Mouse (Mus musculus) MEL (cell line): ENCODE data around the gene Anxa2. TPM values are rescaled to one million over a fixed set of nuclear protein-coding genes. Genes with fewer than 3 reads are reported as not detected.

Experiments
- DNase-seq: peaks from one replicate; pipeline ENCODE4 v3.0.0; 2011; ENCODE audit warnings: low read depth, low spot score
- H3K27ac ChIP-seq: 2 replicates; pipeline ENCODE4 v1.5.1; 2012; ENCODE audit warnings: low read depth, mild to moderate bottlenecking, control low read depth, low read length, moderate library complexity; ENCODE audit not compliant: control insufficient read depth
- H3K27me3 ChIP-seq, 2 experiments: fragments of 150-350 bp in 1 of 2; sonication (generic) in 1 of 2; 2 replicates each; pipeline ENCODE4 v1.6.1; 2012; ENCODE audit warnings: low read length in 2 of 2, mild to moderate bottlenecking in 2 of 2, improper control_type of control experiment in 1 of 2, moderate library complexity in 1 of 2; ENCODE audit not compliant: insufficient read depth in 2 of 2, control insufficient read depth in 1 of 2
- H3K36me3 ChIP-seq, 2 experiments: 2 replicates each; pipeline ENCODE4 v1.6.1; 2012 to 2014; ENCODE audit warnings: low read length in 2 of 2, improper control_type of control experiment in 1 of 2, inconsistent platforms in 1 of 2, mild to moderate bottlenecking in 1 of 2; ENCODE audit not compliant: insufficient read depth in 2 of 2, control insufficient read depth in 1 of 2
- H3K4me1 ChIP-seq, 2 experiments: fragments of 150-350 bp in 1 of 2; sonication (generic) in 1 of 2; 2 replicates each; pipeline ENCODE4 v1.6.1; 2012; ENCODE audit warnings: low read length in 2 of 2, improper control_type of control experiment in 1 of 2, mild to moderate bottlenecking in 1 of 2; ENCODE audit not compliant: insufficient read depth in 2 of 2, control insufficient read depth in 1 of 2
- H3K4me3 ChIP-seq, 2 experiments: fragments of 150-350 bp in 1 of 2; sonication (generic) in 1 of 2; 2 replicates each; pipeline ENCODE4 v1.5.1; 2012; ENCODE audit warnings: low read depth in 2 of 2, low read length in 2 of 2, mild to moderate bottlenecking in 2 of 2, moderate library complexity in 2 of 2, control low read depth in 1 of 2, improper control_type of control experiment in 1 of 2; ENCODE audit not compliant: control insufficient read depth in 1 of 2, insufficient read depth in 1 of 2
- H3K79me2 ChIP-seq: 2 replicates; pipeline ENCODE4 v1.6.1; 2012; ENCODE audit warnings: mild to moderate bottlenecking, low read length, moderate library complexity; ENCODE audit not compliant: control insufficient read depth, poor library complexity, insufficient read depth
- H3K9ac ChIP-seq: 2 replicates; pipeline ENCODE4 v1.6.1; 2012; ENCODE audit warnings: low read depth, mild to moderate bottlenecking, control low read depth, low read length, moderate library complexity; ENCODE audit not compliant: control insufficient read depth, poor library complexity, severe bottlenecking
- H3K9me3 ChIP-seq: fragments of 150-350 bp; sonication (generic); replicated peaks from 2 replicates; pipeline ENCODE4 v1.6.1; 2012; ENCODE audit warnings: mild to moderate bottlenecking, low read length, improper control_type of control experiment, moderate library complexity; ENCODE audit not compliant: insufficient read depth
- BHLHE40 ChIP-seq: IDR thresholded peaks from 2 replicates; pipeline ENCODE4 v1.6.1; 2012; ENCODE audit warnings: low read depth, mild to moderate bottlenecking, inconsistent platforms, low read length, improper control_type of control experiment, borderline replicate concordance
- CHD1 ChIP-seq: IDR thresholded peaks from 2 replicates; pipeline ENCODE4 v1.6.1; 2012; ENCODE audit warnings: low read depth, mild to moderate bottlenecking, inconsistent platforms, low read length, improper control_type of control experiment
- E2F4 ChIP-seq: IDR thresholded peaks from 2 replicates; pipeline ENCODE4 v1.6.1; 2011; ENCODE audit warnings: low read depth, low read length, improper control_type of control experiment, borderline replicate concordance
- ETS1 ChIP-seq: IDR thresholded peaks from 2 replicates; pipeline ENCODE4 v1.6.1; 2012; ENCODE audit warnings: low read depth, mild to moderate bottlenecking, inconsistent platforms, low read length, improper control_type of control experiment, moderate library complexity
- GATA1 ChIP-seq: IDR thresholded peaks from 2 replicates; pipeline ENCODE4 v1.6.1; 2011; ENCODE audit warnings: low read depth, low read length, improper control_type of control experiment
- JUND ChIP-seq: IDR thresholded peaks from 2 replicates; pipeline ENCODE4 v1.6.1; 2011; ENCODE audit warnings: low read depth, mild to moderate bottlenecking, improper control_type of control experiment, low read length
- KAT2A ChIP-seq: conservative IDR thresholded peaks from 2 replicates; pipeline ENCODE4 v1.6.1; 2012; ENCODE audit warnings: low read depth, low read length, improper control_type of control experiment, inconsistent platforms
- MAFK ChIP-seq: IDR thresholded peaks from 2 replicates; pipeline ENCODE4 v1.6.1; 2011; ENCODE audit warnings: low read depth, mild to moderate bottlenecking, low read length, improper control_type of control experiment, borderline replicate concordance
- MEF2A ChIP-seq: IDR thresholded peaks from 2 replicates; pipeline ENCODE4 v1.6.1; 2014; ENCODE audit warnings: low read depth, mild to moderate bottlenecking, inconsistent platforms, low read length, improper control_type of control experiment; ENCODE audit not compliant: poor library complexity, insufficient replicate concordance, severe bottlenecking; ENCODE audit errors: extremely low read depth
- MXI1 ChIP-seq: IDR thresholded peaks from 2 replicates; pipeline ENCODE4 v1.6.1; 2011; ENCODE audit warnings: mild to moderate bottlenecking, low read depth, low read length, improper control_type of control experiment
- NELFE ChIP-seq: IDR thresholded peaks from 2 replicates; pipeline ENCODE4 v1.6.1; 2011; ENCODE audit warnings: low read depth, low read length, improper control_type of control experiment
- NRF1 ChIP-seq: IDR thresholded peaks from 2 replicates; pipeline ENCODE4 v1.6.1; 2014; ENCODE audit warnings: low read depth, mild to moderate bottlenecking, inconsistent platforms, low read length, improper control_type of control experiment, moderate library complexity; ENCODE audit not compliant: poor library complexity, insufficient read depth, severe bottlenecking
- RAD21 ChIP-seq: IDR thresholded peaks from 2 replicates; pipeline ENCODE4 v1.6.1; 2011; ENCODE audit warnings: mild to moderate bottlenecking, low read depth, low read length, improper control_type of control experiment
- SMC3 ChIP-seq: IDR thresholded peaks from 2 replicates; pipeline ENCODE4 v1.6.1; 2011; ENCODE audit warnings: low read depth, low read length, improper control_type of control experiment
- TAL1 ChIP-seq: IDR thresholded peaks from 2 replicates; pipeline ENCODE4 v1.6.1; 2012; ENCODE audit warnings: mild to moderate bottlenecking, inconsistent platforms, low read length, moderate library complexity, mixed read lengths
- UBTF ChIP-seq: IDR thresholded peaks from 2 replicates; pipeline ENCODE4 v1.6.1; 2012; ENCODE audit warnings: low read depth, mild to moderate bottlenecking, inconsistent platforms, low read length, improper control_type of control experiment, moderate library complexity, borderline replicate concordance; ENCODE audit not compliant: insufficient read depth
- USF1 ChIP-seq: IDR thresholded peaks from 2 replicates; pipeline ENCODE4 v1.6.1; 2014; ENCODE audit warnings: low read depth, mild to moderate bottlenecking, inconsistent platforms, low read length, improper control_type of control experiment, moderate library complexity
- USF2 ChIP-seq, 2 experiments: IDR thresholded peaks; 2 replicates each; pipeline ENCODE4 v1.6.1; 2011 to 2012; ENCODE audit warnings: improper control_type of control experiment in 2 of 2, low read length in 2 of 2, borderline replicate concordance in 1 of 2, inconsistent platforms in 1 of 2, low read depth in 1 of 2, mild to moderate bottlenecking in 1 of 2; ENCODE audit not compliant: insufficient read depth in 1 of 2
- ZKSCAN1 ChIP-seq: IDR thresholded peaks from 2 replicates; pipeline ENCODE4 v1.6.1; 2012; ENCODE audit warnings: low read depth, mild to moderate bottlenecking, inconsistent platforms, low read length, improper control_type of control experiment, moderate library complexity
- ZNF384 ChIP-seq: IDR thresholded peaks from 2 replicates; pipeline ENCODE4 v1.6.1; 2012; ENCODE audit warnings: low read depth, mild to moderate bottlenecking, inconsistent platforms, low read length, improper control_type of control experiment
- polyA plus RNA-seq, 2 experiments: library from polyadenylated mRNA; stranded (reverse) in 1 of 2; unstranded in 1 of 2; fragments of >175 nt in 1 of 2; fragments of >200 nt in 1 of 2; gene quantifications; 2 replicates each; pipeline versions ENCODE4 v1.2.1 to v1.2.4; 2012; ENCODE audit warnings: low replicate concordance in 2 of 2, low read depth in 1 of 2; ENCODE audit not compliant: insufficient read length in 2 of 2, insufficient read depth in 1 of 2, missing spikeins in 1 of 2
- total RNA-seq: library from RNA; depleted of rRNA; stranded (reverse); fragments of 300-350 nt; gene quantifications from 2 replicates; pipeline ENCODE4 v1.2.3, GENCODE M21; 2012

Anxa2 gene
- total and polyA plus RNA-seq, 3 experiments, result 33.9 to 190 TPM; not detected in 1

DNA sequence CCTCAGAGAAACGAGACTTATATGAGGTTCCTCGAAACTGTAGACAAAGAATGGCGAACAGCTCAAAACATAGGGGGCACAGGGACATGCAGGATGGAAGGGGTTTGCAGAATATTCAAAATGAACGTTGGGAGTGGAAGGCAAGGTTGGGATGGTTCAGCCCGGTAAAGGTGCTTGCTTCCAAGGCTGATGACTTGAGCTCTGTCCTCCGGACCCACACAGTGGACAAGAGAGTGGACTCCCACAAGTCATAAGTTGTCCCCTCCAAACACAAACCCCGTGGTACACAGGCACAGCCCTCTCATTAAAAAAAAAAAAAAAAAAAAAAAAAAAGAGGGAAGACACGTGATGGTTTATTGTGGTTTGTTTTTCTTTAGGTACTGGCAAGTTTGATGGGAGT lies 54.6 kb downstream of the Anxa2 start:
- peaks cover 1 to 3% of the 10 kb centered on the region in 2 experiments; a peak in 3 of 4 replicates for H3K27me3 ChIP-seq
- no peak for DNase-seq
- no peaks in the 10 kb centered on the region for H3K79me2 ChIP-seq
- TF ChIP-seq MXI1 (no peak), NRF1 (no peak), ZKSCAN1 (no peak), USF1 (0 out of 2 replicates have a peak, but pooled peaks have one; percentile 13), JUND (no peak), GATA1 (no peak), RAD21 (no peak), SMC3 (no peak), E2F4 (no peak), ZNF384 (peak; percentile 62), BHLHE40 (no peak)
- no peak overlapping the region for H3K9ac ChIP-seq
- no peaks in the 10 kb centered on the region for H3K36me3 ChIP-seq
- no peak overlapping the region for H3K4me3 ChIP-seq
- no peaks in the 10 kb centered on the region for H3K9me3 ChIP-seq
- no peak overlapping the region for H3K27ac ChIP-seq
- H3K4me1 ChIP-seq, result no peaks in the 10 kb centered on the region

DNA sequence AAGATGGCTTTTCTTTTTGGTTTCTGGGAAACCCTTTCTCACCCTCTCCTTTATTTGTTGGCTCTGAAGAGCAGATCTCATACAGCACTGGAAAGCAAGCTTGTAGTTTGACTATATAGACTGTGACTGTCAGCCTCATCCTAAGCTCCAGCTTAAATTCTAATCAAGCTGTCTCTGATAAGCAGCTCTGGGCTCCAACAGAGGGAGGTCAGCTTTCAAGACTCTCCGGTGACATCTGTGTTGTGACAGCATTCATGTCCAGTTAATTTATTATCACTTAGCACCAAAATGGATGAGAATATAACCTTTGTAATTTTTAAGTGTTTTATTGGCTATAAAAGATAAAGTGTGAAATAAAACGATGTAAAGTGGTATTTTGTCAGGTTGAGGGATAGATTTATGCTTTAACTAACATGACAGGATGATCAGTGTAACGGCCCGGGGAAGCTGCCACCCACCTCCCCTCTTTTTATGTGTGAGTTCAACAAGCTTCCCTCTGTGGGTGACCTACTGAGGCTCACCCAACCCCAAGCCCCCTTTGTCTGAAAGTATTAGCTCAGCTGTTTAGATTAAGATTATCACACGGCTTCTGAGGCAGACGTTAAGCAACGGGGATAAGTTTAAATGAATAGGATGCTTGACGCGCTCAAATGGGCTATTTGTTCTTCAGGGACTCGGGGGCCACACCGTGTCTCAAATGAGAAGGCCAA lies 58.6 kb downstream of the Anxa2 start:
- Histone ChIP-seq H3K27me3 (no peaks in the 10 kb centered on the region), H3K79me2 (no peaks in the 10 kb centered on the region), H3K4me3 (no peak overlapping the region), H3K9ac (no peak overlapping the region), H3K4me1 (no peaks in the 10 kb centered on the region), H3K9me3 (no peaks in the 10 kb centered on the region), H3K27ac (no peak overlapping the region)
- no peak for DNase-seq
- TF ChIP-seq MAFK (no peak), SMC3 (no peak), BHLHE40 (no peak), USF2 (IDR thresholded peaks at IDR 0.05; ENCODE audit: borderline replicate concordance in 1 of 2, insufficient read depth in 1 of 2, low read depth in 1 of 2, low read length in 2 of 2) (no peak), KAT2A (no peak), MEF2A (no peak), ETS1 (no peak), UBTF (no peak), CHD1 (no peak), NELFE (no peak), TAL1 (no peak)
- TF ChIP-seq, all 39 proteins: peak for 0
- no peaks in the 10 kb centered on the region for H3K36me3 ChIP-seq
